Mouse (Mus musculus) liver, postnatal 0 days (tissue): Measurements from ENCODE around the gene Gpr146.

Experiments used
- CTCF ChIP-seq: sonication (generic); IDR thresholded peaks from 2 replicates; pipeline ENCODE4 v1.5.1; 2016; ENCODE audit warnings: antibody characterized with exemption, low read depth
- EP300 ChIP-seq: IDR thresholded peaks from 2 replicates; pipeline ENCODE4 v1.6.1; 2016; ENCODE audit warnings: antibody characterized with exemption, low read depth, mild to moderate bottlenecking

DNA sequence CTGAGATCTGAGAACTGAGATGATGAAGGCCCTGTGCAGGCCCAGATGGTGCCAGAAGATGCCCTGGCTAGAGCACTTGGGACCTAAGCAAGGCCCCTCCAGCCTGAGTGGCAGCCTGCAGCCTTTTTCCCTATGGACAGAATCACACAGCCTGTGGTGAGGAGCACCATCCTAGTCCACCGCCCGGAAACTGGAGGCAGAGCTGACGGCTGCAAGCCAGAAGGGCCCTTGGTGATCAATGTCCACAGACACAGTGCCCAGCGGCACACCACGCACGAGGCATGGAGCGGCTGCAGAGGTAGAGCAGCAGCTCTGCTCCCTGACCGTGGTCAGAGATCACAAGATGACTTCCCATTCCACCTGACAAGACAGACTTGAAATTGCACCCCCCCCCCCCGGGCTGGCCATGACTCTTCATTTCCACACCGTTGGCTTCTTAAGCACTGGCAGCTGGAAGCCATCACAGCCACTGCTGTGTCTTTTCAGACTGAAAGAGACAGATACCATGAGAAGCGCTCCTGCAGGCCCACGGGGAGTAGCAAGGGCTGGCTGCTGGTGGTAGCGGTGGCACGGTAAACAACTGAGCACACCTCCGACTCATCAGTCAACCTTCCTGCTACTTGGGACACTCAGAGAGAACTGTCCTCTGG is 34.3 kb downstream of the Gpr146 start:
- TF ChIP-seq CTCF: no peak
- TF ChIP-seq EP300: no peak
